Mouse (Mus musculus) urinary bladder, postnatal 36 days (tissue): ENCODE data around the gene Urad.

ENCODE experiments used
- DNase-seq, 2 experiments: peaks; one replicate each; pipeline ENCODE4 v3.0.0; 2022; ENCODE audit warnings: low spot score in 2 of 2, mixed read lengths in 1 of 2

The Urad gene

GRCm38 (mm10) chr5:147325931-147326330 is 3.7 kb upstream of the Urad start:
- no peak for DNase-seq

- peak; percentile 48 to 62 for DNase-seq
These were observed 1.1 kb upstream of the Urad start for GRCm38 (mm10) chr5:147323237-147323917.

- no peak for DNase-seq
These were observed 2.6 kb downstream of the Urad start for GRCm38 (mm10) chr5:147319653-147320052.

- DNase-seq, result no peak
These were observed 4.2 kb downstream of the Urad start for GRCm38 (mm10) chr5:147317991-147318390.

- DNase-seq, result no peak
These were observed 4.9 kb downstream of the Urad start for GRCm38 (mm10) chr5:147317321-147317720.

GRCm38 (mm10) chr5:147315432-147316075 is 6.7 kb downstream of the Urad start:
- no peak for DNase-seq

- DNase-seq, result no peak
These were observed 7.4 kb downstream of the Urad start for GRCm38 (mm10) chr5:147314646-147315431.

- DNase-seq, result no peak
These were observed 9.2 kb downstream of the Urad start for GRCm38 (mm10) chr5:147312830-147313685.

- no peak for DNase-seq
These were observed 12.5 kb downstream of the Urad start for GRCm38 (mm10) chr5:147309786-147310185.

- DNase-seq, result no peak
These were observed 13.8 kb downstream of the Urad start for GRCm38 (mm10) chr5:147308451-147308850.

- no peak for DNase-seq
These were observed 14.8 kb downstream of the Urad start for GRCm38 (mm10) chr5:147307398-147307785.

GRCm38 (mm10) chr5:147306638-147307397 is 15.4 kb downstream of the Urad start, which contains the start of gene Cdx2:
TSS of gene Cdx2 (minus strand) at chr5:147307270.
- DNase-seq, result no peak

- no peak for DNase-seq
These were observed 16.2 kb downstream of the Urad start for GRCm38 (mm10) chr5:147305856-147306637.

GRCm38 (mm10) chr5:147305166-147305565 is 17.1 kb downstream of the Urad start:
- no peak for DNase-seq

- no peak for DNase-seq
These were observed 17.7 kb downstream of the Urad start for GRCm38 (mm10) chr5:147304276-147305155.

GRCm38 (mm10) chr5:147302746-147303400 is 19.4 kb downstream of the Urad start:
- DNase-seq, result no peak

GRCm38 (mm10) chr5:147302141-147302540 is 20.1 kb downstream of the Urad start:
- DNase-seq, result no peak

- no peak for DNase-seq
These were observed 20.5 kb downstream of the Urad start for GRCm38 (mm10) chr5:147301781-147302070.
